Mouse (Mus musculus): ENCODE measurements around the gene Rasip1.

DNA sequence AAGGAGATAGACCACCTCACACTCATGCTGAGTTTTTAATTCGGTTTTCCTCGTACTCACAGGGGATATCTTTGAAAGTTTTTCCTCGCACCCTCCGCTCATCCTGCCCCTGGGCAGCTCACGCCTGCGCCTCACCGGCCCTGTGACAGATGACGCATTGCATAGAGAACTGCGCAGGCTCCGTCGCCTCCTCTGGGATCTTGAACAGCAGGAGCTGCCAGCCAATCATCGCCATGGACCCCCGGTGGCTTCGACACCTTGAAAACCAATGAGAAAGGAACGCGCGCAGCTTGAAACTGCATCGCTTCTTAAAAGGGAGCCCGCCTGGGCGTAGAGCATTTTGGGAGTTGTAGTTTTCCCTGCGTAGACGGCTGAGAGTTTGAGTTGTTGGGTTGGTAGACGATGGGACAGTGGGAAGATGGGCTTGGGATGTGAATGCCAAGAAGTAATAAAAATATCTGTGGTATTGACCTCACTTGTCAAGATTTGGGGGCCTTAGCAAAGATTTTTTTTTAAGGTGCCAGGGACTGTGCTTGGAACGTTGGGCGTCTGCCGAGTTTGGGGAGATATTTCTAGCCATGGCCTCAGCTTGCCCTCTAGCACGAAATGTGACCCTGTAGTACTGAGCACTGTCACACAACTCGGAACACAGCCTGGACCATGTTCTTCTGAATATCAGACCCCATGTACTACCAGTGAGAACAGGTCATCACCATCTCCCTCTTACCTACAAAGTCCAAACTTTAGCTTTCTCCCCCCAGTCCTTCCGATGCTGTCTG is 11.5 kb downstream of the Rasip1 start:
- TF ChIP-seq GATA1 (IDR thresholded peaks at IDR 0.05; ENCODE audit: borderline replicate concordance, low read length) (no peak), FLI1 (IDR thresholded peaks at IDR 0.05; ENCODE audit: low read length) (no peak)
